Mouse (Mus musculus): ENCODE data around the gene Bmp8a. TPM values are rescaled to one million over a fixed set of nuclear protein-coding genes. Genes with fewer than 3 reads are reported as not detected.

The Bmp8a gene
- polyA plus RNA-seq, 1 experiment: 1.2 TPM

- no peak overlapping the region for H3ac ChIP-seq (ENCODE audit: control insufficient read depth, insufficient read length)
- H3K79me2 ChIP-seq (ENCODE audit: control insufficient read depth, insufficient read depth): no peaks in the 10 kb centered on the region
- H3K4me2 ChIP-seq (ENCODE audit: low read depth): no peak overlapping the region
- H3K27me3 ChIP-seq (ENCODE audit: control insufficient read depth, insufficient read depth, insufficient read length): no peaks in the 10 kb centered on the region
- H3K36me3 ChIP-seq (ENCODE audit: control insufficient read depth, insufficient read depth): no peaks in the 10 kb centered on the region
- TF ChIP-seq SRF (IDR thresholded peaks at IDR 0.05; ENCODE audit: control insufficient read depth, insufficient read length, low read depth): no peak
- TF ChIP-seq MYOG (IDR thresholded peaks at IDR 0.05; ENCODE audit: control insufficient read depth in 1 of 3, insufficient read depth in 1 of 3, insufficient read length in 2 of 3, low read depth in 2 of 3): no peak
- no peak for TF ChIP-seq E2F4 (IDR thresholded peaks at IDR 0.05; ENCODE audit: insufficient read depth)
- TF ChIP-seq TCF3 (IDR thresholded peaks at IDR 0.05; ENCODE audit: insufficient read length, low read depth): no peak
- no peak overlapping the region for H3K4me3 ChIP-seq
These were observed 30.0 kb downstream of the Bmp8a start for GRCm38 (mm10) chr4:123313010-123313409.

DNA sequence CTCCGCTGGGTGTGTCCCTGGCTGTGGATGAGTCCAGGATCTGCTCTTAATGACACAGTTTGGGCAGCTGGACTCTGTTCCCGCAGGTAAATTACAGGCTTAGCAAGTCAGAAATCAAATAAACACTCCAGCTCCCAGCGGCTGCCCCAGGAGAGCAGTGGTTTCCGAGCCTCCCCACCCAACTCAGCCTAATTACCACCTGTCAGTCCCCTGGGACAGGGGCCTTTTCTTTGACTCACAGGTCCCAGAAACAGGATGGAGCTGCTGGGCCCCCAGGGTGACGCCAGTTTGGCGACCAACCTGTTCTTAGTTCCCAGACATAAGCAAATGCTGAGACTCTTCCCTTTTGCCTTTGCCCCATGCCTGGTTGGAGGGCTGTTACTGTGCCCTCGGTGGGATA, 31.2 kb downstream of the Bmp8a start:
- Histone ChIP-seq H3K79me2 (ENCODE audit: control insufficient read depth, insufficient read depth) (no peaks in the 10 kb centered on the region), H3K36me3 (ENCODE audit: control insufficient read depth, insufficient read depth) (no peaks in the 10 kb centered on the region), H3K4me3 (no peak overlapping the region), H3K4me2 (ENCODE audit: low read depth) (no peak overlapping the region), H3K27me3 (ENCODE audit: control insufficient read depth, insufficient read depth, insufficient read length) (no peaks in the 10 kb centered on the region), H3ac (ENCODE audit: control insufficient read depth, insufficient read length) (no peak overlapping the region)
- TF ChIP-seq CEBPB (IDR thresholded peaks at IDR 0.05; ENCODE audit: insufficient read depth, poor library complexity, severe bottlenecking): no peak
- no peak for TF ChIP-seq MYOD1 (IDR thresholded peaks at IDR 0.05; ENCODE audit: control insufficient read depth in 1 of 3, insufficient read length in 2 of 3, low read depth in 2 of 3)
- no peak for TF ChIP-seq TCF3 (IDR thresholded peaks at IDR 0.05; ENCODE audit: insufficient read length, low read depth)
- no peak for TF ChIP-seq SRF (IDR thresholded peaks at IDR 0.05; ENCODE audit: control insufficient read depth, insufficient read length, low read depth)
- no peak for TF ChIP-seq TCF12 (IDR thresholded peaks at IDR 0.05; ENCODE audit: insufficient read depth, poor library complexity, severe bottlenecking)
- TF ChIP-seq E2F4 (IDR thresholded peaks at IDR 0.05; ENCODE audit: insufficient read depth): no peak
- no peak for TF ChIP-seq MAX (IDR thresholded peaks at IDR 0.05; ENCODE audit: low read depth)
- TF ChIP-seq USF1 (IDR thresholded peaks at IDR 0.05; ENCODE audit: low read depth): no peak
- TF ChIP-seq MYOG (IDR thresholded peaks at IDR 0.05; ENCODE audit: control insufficient read depth in 1 of 3, insufficient read depth in 1 of 3, insufficient read length in 2 of 3, low read depth in 2 of 3): no peak
- TF ChIP-seq POLR2AphosphoS2 (IDR thresholded peaks at IDR 0.05; ENCODE audit: insufficient read length, low read depth): no peak
- TF ChIP-seq POLR2A (IDR thresholded peaks at IDR 0.05; ENCODE audit: insufficient read length, low read depth): no peak
- no peak for TF ChIP-seq REST (IDR thresholded peaks at IDR 0.05; ENCODE audit: insufficient read depth, insufficient read length)

- H3K27me3 ChIP-seq (ENCODE audit: control insufficient read depth, insufficient read depth, insufficient read length): no peaks in the 10 kb centered on the region
- no peak overlapping the region for H3K4me3 ChIP-seq
- H3K36me3 ChIP-seq (ENCODE audit: control insufficient read depth, insufficient read depth): no peaks in the 10 kb centered on the region
- H3K79me2 ChIP-seq (ENCODE audit: control insufficient read depth, insufficient read depth): no peaks in the 10 kb centered on the region
- TF ChIP-seq CEBPB (IDR thresholded peaks at IDR 0.05; ENCODE audit: insufficient read depth, poor library complexity, severe bottlenecking) (no peak), POLR2AphosphoS2 (IDR thresholded peaks at IDR 0.05; ENCODE audit: insufficient read length, low read depth) (no peak), TCF12 (IDR thresholded peaks at IDR 0.05; ENCODE audit: insufficient read depth, poor library complexity, severe bottlenecking) (no peak), MYOD1 (IDR thresholded peaks at IDR 0.05; ENCODE audit: control insufficient read depth in 1 of 3, insufficient read length in 2 of 3, low read depth in 2 of 3) (no peak), E2F4 (IDR thresholded peaks at IDR 0.05; ENCODE audit: insufficient read depth) (no peak), REST (IDR thresholded peaks at IDR 0.05; ENCODE audit: insufficient read depth, insufficient read length) (no peak), MAX (IDR thresholded peaks at IDR 0.05; ENCODE audit: low read depth) (no peak), TCF3 (IDR thresholded peaks at IDR 0.05; ENCODE audit: insufficient read length, low read depth) (no peak), POLR2A (IDR thresholded peaks at IDR 0.05; ENCODE audit: insufficient read length, low read depth) (no peak), SRF (IDR thresholded peaks at IDR 0.05; ENCODE audit: control insufficient read depth, insufficient read length, low read depth) (no peak), USF1 (IDR thresholded peaks at IDR 0.05; ENCODE audit: low read depth) (no peak), MYOG (IDR thresholded peaks at IDR 0.05; ENCODE audit: control insufficient read depth in 1 of 3, insufficient read depth in 1 of 3, insufficient read length in 2 of 3, low read depth in 2 of 3) (no peak)
- no peak overlapping the region for H3K4me2 ChIP-seq (ENCODE audit: low read depth)
- H3ac ChIP-seq (ENCODE audit: control insufficient read depth, insufficient read length): no peak overlapping the region
These were observed 34.8 kb downstream of the Bmp8a start for GRCm38 (mm10) chr4:123308292-123308691.

GRCm38 (mm10) chr4:123306999-123307398, 36.1 kb downstream of the Bmp8a start:
- Histone ChIP-seq H3K36me3 (ENCODE audit: control insufficient read depth, insufficient read depth) (peaks cover 7% of the 10 kb centered on the region), H3K4me2 (ENCODE audit: low read depth) (no peak overlapping the region), H3K4me3 (no peak overlapping the region), H3K27me3 (ENCODE audit: control insufficient read depth, insufficient read depth, insufficient read length) (no peaks in the 10 kb centered on the region), H3K79me2 (ENCODE audit: control insufficient read depth, insufficient read depth) (no peaks in the 10 kb centered on the region), H3ac (ENCODE audit: control insufficient read depth, insufficient read length) (no peak overlapping the region)
- TF ChIP-seq MAX (IDR thresholded peaks at IDR 0.05; ENCODE audit: low read depth) (no peak), POLR2AphosphoS2 (IDR thresholded peaks at IDR 0.05; ENCODE audit: insufficient read length, low read depth) (no peak), POLR2A (IDR thresholded peaks at IDR 0.05; ENCODE audit: insufficient read length, low read depth) (no peak), MYOD1 (IDR thresholded peaks at IDR 0.05; ENCODE audit: control insufficient read depth in 1 of 3, insufficient read length in 2 of 3, low read depth in 2 of 3) (no peak), TCF12 (IDR thresholded peaks at IDR 0.05; ENCODE audit: insufficient read depth, poor library complexity, severe bottlenecking) (no peak), USF1 (IDR thresholded peaks at IDR 0.05; ENCODE audit: low read depth) (no peak), MYOG (IDR thresholded peaks at IDR 0.05; ENCODE audit: control insufficient read depth in 1 of 3, insufficient read depth in 1 of 3, insufficient read length in 2 of 3, low read depth in 2 of 3) (no peak)

DNA sequence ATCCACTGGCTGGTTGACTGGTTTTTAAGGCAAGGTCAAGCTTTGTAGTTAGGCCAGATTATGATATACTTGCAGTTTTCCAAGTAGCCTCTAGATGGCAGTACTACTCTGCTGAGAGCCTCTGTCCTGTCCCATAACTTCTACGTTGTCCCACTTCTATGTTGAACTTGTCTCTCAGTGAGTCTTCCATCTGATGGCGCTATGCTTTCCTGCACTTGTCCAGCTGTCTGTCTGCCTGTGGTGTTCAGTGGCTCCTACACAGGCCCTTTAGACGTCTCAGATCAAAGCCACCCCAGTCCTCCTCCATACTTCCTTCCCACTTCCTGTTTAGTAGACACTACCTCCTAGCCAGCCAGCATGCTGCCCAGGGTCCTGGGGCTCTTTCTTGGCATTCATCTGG, 37.3 kb downstream of the Bmp8a start:
- TF ChIP-seq TCF3 (IDR thresholded peaks at IDR 0.05; ENCODE audit: insufficient read length, low read depth) (no peak), MYOD1 (IDR thresholded peaks at IDR 0.05; ENCODE audit: control insufficient read depth in 1 of 3, insufficient read length in 2 of 3, low read depth in 2 of 3) (no peak), MAX (IDR thresholded peaks at IDR 0.05; ENCODE audit: low read depth) (no peak), USF1 (IDR thresholded peaks at IDR 0.05; ENCODE audit: low read depth) (no peak), TCF12 (IDR thresholded peaks at IDR 0.05; ENCODE audit: insufficient read depth, poor library complexity, severe bottlenecking) (no peak), SRF (IDR thresholded peaks at IDR 0.05; ENCODE audit: control insufficient read depth, insufficient read length, low read depth) (no peak), CEBPB (IDR thresholded peaks at IDR 0.05; ENCODE audit: insufficient read depth, poor library complexity, severe bottlenecking) (no peak), MYOG (IDR thresholded peaks at IDR 0.05; ENCODE audit: control insufficient read depth in 1 of 3, insufficient read depth in 1 of 3, insufficient read length in 2 of 3, low read depth in 2 of 3) (no peak), POLR2AphosphoS2 (IDR thresholded peaks at IDR 0.05; ENCODE audit: insufficient read length, low read depth) (no peak), REST (IDR thresholded peaks at IDR 0.05; ENCODE audit: insufficient read depth, insufficient read length) (no peak), E2F4 (IDR thresholded peaks at IDR 0.05; ENCODE audit: insufficient read depth) (no peak), POLR2A (IDR thresholded peaks at IDR 0.05; ENCODE audit: insufficient read length, low read depth) (no peak)
- no peaks in the 10 kb centered on the region for H3K27me3 ChIP-seq (ENCODE audit: control insufficient read depth, insufficient read depth, insufficient read length)
- no peak overlapping the region for H3K4me3 ChIP-seq
- no peak overlapping the region for H3K4me2 ChIP-seq (ENCODE audit: low read depth)
- H3ac ChIP-seq (ENCODE audit: control insufficient read depth, insufficient read length): no peak overlapping the region
- peaks cover 8% of the 10 kb centered on the region for H3K36me3 ChIP-seq (ENCODE audit: control insufficient read depth, insufficient read depth)
- no peaks in the 10 kb centered on the region for H3K79me2 ChIP-seq (ENCODE audit: control insufficient read depth, insufficient read depth)

Data from myocyte (in vitro differentiated cells).